Mouse (Mus musculus): ENCODE measurements around the gene Ank.

Gene Ank

GRCm38 (mm10) chr15:27500390-27500789, 33.9 kb downstream of the Ank start:
- DNase-seq = no peak

- no peak for DNase-seq
Observed at GRCm38 (mm10) chr15:27502338-27502737, 35.9 kb downstream of the Ank start.

- DNase-seq = no peak
Observed at GRCm38 (mm10) chr15:27503221-27503620, 36.7 kb downstream of the Ank start.

DNA sequence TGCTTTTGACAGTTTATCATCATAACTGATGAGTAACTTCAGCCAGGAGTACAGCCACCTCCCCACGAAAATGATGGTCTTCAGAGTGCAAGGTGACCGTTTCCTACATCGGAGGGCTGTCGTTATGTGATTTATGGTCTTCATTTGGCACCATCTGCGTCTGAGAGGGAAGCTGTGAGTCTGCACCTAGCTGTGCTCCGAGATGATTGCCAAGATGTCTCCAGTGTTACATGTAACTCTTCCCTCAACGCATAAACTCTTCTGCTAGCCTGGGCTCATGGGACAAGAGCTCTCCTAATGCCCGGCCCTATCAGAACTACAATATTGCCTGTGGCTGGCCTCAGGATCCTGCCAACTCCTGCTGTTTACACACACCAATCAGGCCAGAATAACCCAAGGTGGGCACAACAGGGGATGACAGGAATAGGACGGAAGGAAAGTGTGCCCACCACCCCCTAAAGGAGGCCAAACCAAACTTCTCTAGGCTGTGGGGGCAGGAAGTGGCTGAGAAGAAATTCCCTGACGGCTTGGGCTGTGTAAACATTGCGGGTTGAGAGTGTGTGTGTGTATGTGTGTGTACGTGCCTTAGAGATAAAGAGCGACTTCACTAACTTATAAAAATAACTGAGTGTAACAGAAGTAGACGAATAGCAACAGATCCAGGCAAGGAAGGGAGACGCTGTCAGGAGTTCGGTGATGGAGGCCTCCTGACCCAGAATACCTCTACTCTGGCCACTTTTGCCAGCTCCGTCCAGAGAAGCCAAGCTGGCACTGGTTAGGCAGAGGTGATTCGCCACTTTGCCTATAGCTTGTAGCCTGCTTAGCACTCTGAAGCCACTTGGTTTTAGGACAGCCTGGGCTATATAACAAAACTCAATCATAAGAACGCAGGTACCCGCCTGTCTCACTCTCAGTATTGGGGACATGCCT, 37.6 kb downstream of the Ank start:
- no peak for DNase-seq

DNA sequence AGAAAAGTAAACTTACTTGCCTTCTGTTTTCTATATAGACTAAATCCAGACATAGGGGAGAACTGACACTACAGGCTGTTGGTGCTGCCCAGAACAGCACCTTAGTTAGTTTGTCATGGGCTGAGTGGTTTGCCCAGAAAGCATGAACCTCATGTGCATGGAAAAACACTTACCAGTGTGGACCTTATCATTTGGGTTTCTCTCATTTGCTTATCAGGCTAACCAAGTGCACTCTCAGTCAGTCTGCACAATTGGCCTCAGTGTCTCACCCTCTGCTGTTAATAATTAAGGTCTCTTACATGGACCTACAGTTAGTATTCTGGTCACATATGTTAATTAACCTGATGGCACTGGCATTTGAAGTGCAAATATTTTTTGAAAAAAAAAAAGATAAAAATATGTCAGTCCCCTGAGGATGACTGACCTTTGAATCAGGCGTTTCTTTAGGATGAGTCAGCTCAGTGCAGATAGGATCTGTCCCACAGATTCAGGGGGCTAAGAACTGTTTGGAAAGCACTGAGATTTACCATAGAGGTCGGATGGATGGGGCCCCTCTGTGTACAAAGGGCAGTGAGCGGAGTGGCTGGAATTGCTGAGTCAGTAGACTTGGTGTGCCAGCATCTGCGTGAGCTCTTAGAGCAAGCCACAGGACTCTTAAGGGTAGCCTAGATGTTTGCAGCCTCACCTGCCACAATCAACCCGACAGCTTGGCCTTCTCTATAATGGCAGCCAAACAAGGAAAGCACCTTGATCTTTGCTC, 39.8 kb downstream of the Ank start:
- DNase-seq = no peak

DNA sequence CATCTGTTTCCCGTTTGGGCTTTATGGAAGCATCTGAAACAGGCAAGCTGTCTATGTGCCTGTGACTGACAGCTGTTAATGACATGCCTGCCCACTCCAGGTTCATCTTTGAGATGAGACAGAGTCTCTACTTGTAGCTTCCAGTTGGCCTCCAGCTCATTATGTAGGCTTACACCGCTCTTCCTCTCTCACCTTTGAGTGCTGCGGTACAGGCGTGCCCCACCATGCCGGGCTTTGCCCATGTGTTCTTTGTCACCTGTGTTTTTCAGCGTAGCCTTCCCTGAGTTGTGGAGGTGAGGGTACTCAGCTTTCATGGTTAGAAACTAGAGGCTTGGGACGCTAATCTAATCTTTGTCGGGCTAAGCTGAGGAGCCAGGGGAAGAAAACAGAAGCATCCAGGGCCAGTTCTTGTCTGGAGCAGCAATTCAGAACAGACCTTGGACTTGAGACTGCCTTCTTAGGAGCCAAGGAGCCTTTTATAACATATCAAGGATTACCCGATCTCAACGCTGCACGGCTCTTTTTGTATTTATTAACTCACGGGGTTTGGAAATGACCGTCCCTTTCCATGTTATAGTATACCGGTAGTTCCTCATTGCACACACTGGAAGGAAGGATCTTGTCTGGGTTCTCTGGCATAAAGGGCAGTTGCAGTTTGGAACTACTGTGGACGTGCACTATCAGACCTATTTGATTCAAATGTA, 40.6 kb downstream of the Ank start:
- DNase-seq = no peak

DNA sequence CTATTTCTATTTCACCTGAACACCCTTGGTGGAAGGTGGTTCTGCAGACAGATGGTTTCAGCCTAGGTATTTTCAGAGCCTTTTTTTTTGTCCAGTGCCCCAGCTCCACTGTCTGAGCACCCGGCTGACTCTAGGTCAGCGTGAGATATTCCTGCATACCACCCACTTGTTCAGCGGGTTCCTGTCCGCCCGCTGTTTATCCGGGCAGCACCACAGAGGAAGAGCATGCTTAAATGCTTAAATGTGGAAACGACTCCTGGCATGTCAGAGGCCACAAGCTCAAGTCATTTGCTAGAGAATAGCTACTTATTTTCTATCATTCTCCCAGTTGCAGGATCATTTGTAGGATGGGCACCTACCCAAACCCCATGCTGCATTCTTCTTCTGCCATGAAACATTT, 41.7 kb downstream of the Ank start:
- no peak for DNase-seq

DNA sequence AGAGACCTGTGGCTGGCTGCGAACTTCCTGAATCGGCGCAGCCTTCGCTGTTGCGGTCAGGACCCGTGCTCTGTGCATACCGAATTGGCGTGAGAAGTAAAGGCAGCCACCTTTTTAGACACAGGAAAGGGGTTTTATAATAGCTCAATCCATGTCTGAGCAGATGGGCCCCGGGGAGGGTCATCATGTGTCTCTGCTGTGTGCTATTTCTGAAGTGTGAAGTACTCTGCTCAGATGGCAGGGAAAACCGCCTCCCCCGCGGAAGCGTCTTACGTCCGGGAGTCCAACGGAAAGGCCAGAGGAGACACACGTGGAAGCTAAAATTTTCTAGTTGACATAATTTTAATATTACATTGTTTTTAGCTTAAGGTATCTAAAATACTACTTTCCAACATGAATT, 42.5 kb downstream of the Ank start:
- DNase-seq = no peak

- no peak for DNase-seq
Observed at GRCm38 (mm10) chr15:27516927-27517326, 50.5 kb downstream of the Ank start.

DNA sequence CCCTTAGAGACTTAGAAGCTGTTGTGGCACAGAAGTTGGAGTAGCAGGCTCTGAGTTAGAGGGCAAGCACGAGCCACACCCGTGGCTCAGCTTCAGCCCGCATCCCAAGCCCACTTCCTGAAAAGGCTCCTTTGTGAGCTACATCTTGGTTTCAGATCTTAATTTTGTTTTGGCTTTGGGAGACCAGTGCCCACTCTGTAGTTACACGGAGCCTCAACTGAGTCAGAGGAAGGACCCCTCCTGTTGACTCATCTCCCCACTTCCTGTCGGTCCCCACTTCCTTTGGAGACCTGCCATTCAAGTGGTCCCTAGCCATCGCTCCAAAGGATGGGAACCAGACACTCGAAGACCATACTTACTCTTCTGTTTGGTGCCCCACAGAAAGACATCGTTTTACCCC, 51.5 kb downstream of the Ank start:
- no peak for DNase-seq

GRCm38 (mm10) chr15:27519857-27520256, 53.4 kb downstream of the Ank start:
- no peak for DNase-seq

DNA sequence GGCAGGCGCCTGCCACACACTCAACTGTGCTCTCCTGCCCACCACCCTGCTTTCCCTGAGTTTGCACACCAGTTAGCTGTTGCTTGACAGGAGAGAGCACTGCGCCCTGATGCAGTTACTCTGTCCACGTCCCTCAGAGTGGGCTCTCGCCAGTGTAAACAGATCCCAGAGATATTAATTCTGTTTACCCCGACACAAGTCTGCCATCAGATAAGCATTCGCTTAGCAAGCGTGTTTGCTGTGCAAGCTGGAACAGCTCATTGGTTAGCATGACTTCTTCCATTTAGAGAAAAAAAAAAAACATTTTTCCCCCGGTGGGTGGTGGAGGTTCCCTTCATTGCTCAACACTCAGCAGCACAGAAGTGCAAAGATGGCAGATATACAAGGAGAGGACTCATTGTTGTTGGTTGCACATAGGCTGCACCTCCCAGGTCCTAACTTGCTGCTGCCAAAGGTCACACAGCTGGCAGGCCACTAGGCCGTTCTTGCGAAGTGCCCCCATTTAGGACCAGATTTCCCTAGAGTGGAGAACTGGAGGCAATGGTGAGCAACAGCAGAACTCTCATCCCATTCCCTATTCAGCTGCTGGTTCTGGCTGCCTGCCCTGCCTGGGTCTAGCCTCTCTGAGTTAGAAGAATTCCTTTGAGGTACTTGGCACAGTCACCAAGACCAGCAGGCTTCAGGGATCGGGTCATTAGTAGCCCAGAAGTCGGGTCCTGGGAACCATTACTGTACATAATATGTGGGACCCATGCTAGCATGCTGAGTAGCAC, 58.9 kb downstream of the Ank start:
- DNase-seq = no peak

DNA sequence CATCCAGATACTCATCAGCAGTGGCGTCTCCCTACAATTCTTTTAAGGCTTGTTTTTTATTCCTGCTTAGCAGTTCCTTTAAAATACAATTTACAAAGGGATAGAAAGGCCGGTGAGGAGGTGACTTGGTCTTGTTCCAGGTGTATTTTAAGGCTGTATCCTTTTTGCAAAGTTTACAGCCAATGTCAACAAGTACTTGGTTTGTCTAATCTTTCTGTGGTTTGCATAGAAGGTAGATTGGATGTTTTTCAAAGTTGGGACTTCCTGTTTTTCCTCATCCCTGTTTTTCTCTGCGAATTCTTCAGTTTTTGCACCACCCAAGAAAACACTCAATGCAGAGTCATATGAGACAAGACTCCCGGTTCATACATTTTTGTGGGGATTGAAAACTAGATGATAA, 62.4 kb downstream of the Ank start:
- DNase-seq = no peak

DNA sequence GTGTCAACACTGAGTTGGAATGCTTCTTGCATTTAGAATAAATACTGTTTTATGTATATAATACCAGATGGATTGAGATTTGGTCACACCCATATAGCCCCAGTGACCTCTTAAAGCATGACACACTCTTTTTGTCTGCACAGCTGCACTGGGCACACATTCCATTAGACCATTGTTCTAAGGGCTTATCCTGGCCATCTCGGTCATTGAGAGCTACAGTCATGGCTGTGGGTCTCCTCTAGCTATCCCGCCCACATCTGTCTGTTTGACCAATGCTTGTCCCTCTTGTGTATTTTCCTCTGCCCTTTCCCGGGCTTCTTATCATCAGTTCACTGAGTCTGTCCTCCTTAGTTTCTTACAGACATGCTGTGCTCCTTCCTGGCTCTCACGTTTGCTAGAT, 63.5 kb downstream of the Ank start:
- DNase-seq = no peak

- DNase-seq = no peak
Observed at GRCm38 (mm10) chr15:27533036-27533435, 66.6 kb downstream of the Ank start.

DNA sequence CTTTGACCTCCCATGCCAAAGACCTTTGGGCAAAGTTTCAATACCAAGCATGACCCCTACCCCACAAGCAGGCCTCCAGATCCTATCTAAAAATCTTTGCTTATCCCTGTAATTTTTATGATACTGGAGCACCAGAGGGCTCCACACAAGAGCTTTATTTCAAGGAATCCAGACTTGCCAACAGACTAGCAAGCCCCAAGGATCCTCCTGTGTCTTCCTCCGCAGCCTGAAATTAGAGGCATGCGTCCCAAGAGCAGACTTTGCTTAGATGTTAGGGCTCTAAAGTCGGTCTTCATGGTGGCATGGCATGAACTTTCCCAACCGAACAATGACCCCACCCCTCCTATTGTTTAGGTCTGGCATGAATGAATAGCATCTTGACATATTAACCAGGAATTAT, 69.2 kb downstream of the Ank start:
- no peak for DNase-seq

- DNase-seq = no peak
Observed at GRCm38 (mm10) chr15:27536186-27536585, 69.7 kb downstream of the Ank start.

DNA sequence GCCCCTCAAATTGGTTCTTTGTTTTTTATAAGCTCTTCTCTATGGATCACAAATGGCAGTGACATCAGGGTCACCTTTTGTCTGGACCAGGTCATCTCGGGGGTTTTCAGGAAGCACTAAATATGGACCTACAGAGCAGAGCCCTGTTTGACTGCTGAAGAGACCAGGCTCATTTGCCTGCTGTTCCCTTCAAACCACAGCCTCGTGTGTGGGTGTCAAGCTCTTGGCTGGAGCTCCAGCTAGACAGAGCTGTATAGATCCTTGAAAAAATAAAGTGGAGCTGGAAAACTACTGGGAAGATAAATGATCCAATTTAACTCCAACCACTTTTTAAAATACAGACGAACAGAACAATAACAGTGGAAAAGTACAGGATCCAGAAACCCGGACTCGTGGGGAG, 70.3 kb downstream of the Ank start:
- no peak for DNase-seq

GRCm38 (mm10) chr15:27537519-27538223, 71.2 kb downstream of the Ank start:
- DNase-seq = no peak

DNA sequence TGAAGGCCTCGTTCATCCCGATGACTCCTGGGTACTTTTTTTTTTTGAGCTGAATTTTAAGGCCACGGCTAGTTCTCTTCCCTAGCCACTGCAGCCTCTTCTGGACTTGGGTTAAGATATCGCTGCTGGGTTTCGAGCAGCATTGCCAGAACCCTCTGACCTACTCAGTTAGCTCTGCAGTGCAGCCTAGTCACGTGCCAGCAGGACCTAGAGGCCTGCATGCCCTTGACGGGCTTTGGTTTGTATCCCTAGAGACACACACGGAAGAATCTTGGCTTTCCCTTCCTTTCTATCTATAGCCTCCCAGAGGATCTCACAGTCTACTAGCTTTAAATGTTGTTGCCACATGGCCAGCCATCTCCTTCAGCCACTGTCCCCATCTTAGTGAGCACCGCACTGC, 73.3 kb downstream of the Ank start:
- DNase-seq = no peak

DNA sequence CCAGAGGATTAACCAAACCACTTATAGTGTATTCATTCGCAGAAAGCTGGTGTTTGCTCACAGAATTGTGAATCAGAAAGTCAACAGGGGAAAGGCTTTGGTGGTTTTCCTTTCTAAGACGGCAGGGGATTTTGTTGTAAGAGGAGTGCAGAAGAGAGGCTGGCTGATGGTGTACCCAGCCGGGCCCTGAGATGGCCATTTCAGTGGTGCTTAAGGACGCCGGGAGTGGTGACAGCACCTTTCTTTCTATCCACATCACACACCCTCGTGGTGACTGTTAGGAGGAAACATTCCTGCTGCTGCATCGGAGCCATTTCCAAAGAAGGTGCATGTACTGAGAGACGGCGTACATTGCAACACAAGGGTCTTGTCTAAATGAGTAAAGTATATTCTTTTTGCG, 78.7 kb downstream of the Ank start:
- no peak for DNase-seq

- DNase-seq = no peak
Observed at GRCm38 (mm10) chr15:27548110-27548509, 81.6 kb downstream of the Ank start.

Data from embryo, embryonic 11 days (tissue).